Mouse (Mus musculus): Measurements from ENCODE around the gene Trim15. TPM values are rescaled to one million over a fixed set of nuclear protein-coding genes. Genes with fewer than 3 reads are reported as not detected.
A peak's percentile ranks its signal among the peaks of the same experiment; 100 is the strongest.
"Not testable (repeated sequence)": the region's sequence is repeated elsewhere in the genome, so short reads cannot be mapped to it uniquely, and the experiment has no call there.

Gene Trim15
- polyA plus RNA-seq, 1 experiment from 2014 or later: 0.40 TPM

DNA sequence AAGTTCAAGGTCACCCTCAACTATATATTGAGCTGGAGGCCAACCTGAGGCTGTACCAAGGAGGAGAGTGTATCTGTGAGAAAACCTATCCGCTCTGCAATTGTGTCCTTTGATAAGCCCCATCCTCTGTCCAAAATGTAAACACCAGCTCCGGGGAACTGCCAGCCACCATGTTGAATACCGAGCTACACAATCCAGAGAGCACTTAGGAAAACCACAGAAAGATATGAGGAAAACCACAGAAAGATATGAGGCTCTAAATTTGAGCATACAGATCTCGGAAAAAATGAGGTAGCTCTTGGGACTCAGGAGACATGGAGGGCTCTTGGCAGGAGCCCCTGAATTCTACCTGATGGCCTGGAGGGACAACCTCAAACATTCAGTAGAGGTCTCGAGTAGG is 26.4 kb upstream of the Trim15 start:
- H3K9me3 ChIP-seq: no peaks in the 10 kb centered on the region
- H3K4me1 ChIP-seq (replicated peaks): no peaks in the 10 kb centered on the region
- H3K4me3 ChIP-seq: no peak overlapping the region
- ATAC-seq (ENCODE audit: low FRiP score): no peak
- no peak overlapping the region for H3K9ac ChIP-seq
- no peak overlapping the region for H3K4me2 ChIP-seq
- no peak overlapping the region for H3K27ac ChIP-seq
- no peaks in the 10 kb centered on the region for H3K36me3 ChIP-seq
- 0 out of 2 replicates have a peak, but pooled peaks cover 2% of the 10 kb centered on the region for H3K27me3 ChIP-seq
- 83% methylated on average over 5 of the region's 5 CpGs for WGBS

DNA sequence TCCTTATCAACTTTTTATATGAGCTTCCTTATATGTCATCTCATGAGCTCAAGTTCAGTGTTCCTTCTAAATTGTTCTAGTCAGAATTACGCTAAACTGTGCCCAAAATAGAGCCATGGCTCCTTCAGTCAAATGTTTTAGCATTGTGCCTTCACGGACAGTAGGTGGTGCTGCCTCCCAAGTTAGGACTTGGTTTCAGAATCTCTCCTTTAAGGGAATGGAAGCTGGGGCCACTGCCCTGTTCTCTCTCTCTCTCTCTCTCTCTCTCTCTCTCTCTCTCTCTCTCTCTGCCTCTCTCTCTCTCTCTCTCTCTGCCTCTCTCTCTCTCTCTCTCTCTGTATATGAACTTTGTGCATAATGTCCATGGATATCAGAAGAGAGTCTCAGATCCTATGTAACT is 25.4 kb upstream of the Trim15 start:
- Histone ChIP-seq H3K4me2 (no peak overlapping the region), H3K9ac (no peak overlapping the region), H3K36me3 (no peaks in the 10 kb centered on the region), H3K27me3 (0 out of 2 replicates have a peak, but pooled peaks cover 2% of the 10 kb centered on the region), H3K4me1 (replicated peaks) (no peaks in the 10 kb centered on the region), H3K4me3 (no peak overlapping the region), H3K9me3 (no peaks in the 10 kb centered on the region), H3K27ac (no peak overlapping the region)
- peak; percentile 59; the same call in 1 of the 2 replicates for ATAC-seq (ENCODE audit: low FRiP score)
- 18% methylated on average over 2 of the region's 2 CpGs for WGBS

DNA sequence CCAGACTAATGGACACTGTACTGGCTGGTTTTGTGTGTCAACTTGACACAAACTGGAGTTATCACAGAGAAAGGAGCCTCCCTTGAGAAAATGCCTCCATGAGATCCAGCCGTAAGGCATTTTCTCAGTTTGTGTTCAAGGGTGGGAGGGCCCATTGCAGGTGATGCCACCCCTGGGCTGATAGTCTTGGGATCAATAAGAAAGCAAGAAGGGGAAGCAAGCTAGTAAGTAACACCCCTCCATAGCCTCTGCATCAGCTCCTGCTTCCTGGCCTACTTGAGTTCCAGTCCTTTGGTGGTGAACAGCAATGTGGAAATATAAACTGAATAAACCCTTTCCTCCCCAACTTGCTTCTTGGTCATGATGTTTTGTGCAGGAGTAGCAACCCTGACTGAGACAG is 24.5 kb upstream of the Trim15 start:
- not testable (repeated sequence) for H3K9me3 ChIP-seq; H3K4me1 ChIP-seq (replicated peaks); H3K9ac ChIP-seq; H3K4me2 ChIP-seq; ATAC-seq (ENCODE audit: low FRiP score); H3K4me3 ChIP-seq; H3K27ac ChIP-seq; H3K27me3 ChIP-seq; H3K36me3 ChIP-seq
- WGBS: 91% methylated on average over 1 of the region's 1 CpGs

DNA sequence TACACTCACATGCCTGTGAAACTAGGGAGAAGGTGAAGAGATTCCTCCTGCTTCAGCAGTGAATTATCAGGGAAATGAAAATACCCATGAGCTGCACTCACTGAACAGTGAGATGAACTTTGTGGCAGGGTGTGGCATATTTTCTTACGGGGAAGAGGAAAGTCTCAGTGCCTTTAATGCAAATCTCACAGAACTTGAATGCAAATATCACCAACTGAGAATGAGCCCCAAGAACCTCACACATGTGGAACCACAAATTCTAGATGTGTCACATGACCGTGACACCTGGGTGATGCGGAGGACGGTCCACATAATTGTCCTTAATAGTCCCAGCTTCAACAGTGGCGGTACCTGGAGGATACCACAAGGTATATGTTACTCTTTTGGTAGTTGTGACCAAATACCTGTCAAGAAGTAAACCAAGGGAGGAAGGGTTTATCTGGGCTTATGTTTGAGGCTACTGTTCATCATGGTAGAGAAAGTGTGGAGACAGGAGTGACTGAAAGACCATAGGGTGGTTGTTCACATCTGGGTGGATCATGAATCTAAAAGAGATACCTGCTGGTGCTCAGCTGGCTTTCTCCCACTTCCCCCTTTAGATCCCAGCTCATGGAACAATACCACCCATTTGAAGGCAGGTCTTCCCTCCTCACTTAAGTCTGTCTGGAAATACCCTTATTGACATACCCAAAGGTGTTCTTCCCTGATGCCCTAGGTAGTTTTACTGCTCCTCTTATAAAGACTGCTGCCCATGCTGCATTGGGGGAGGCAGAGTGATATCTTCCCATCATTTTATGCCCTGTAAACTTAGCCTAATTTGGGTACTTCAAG is 23.3 kb upstream of the Trim15 start, which contains the start of gene Trim40:
Gene Trim40, minus strand, starts transcription at position 51 of the 831 bp plus-strand sequence.
- Histone ChIP-seq H3K4me1 (replicated peaks) (no peaks in the 10 kb centered on the region), H3K4me3 (no peak within 1 kb of the TSS), H3K4me2 (no peak within 1 kb of the TSS), H3K27me3 (0 out of 2 replicates have a peak, but pooled peaks cover 2% of the 10 kb centered on the region), H3K27ac (no peak within 1 kb of the TSS), H3K9me3 (no peaks in the 10 kb centered on the region), H3K36me3 (no peaks in the 10 kb centered on the region), H3K9ac (no peak within 1 kb of the TSS)
- ATAC-seq (ENCODE audit: low FRiP score): no peak
- WGBS: 88% methylated on average over 5 of the region's 5 CpGs

DNA sequence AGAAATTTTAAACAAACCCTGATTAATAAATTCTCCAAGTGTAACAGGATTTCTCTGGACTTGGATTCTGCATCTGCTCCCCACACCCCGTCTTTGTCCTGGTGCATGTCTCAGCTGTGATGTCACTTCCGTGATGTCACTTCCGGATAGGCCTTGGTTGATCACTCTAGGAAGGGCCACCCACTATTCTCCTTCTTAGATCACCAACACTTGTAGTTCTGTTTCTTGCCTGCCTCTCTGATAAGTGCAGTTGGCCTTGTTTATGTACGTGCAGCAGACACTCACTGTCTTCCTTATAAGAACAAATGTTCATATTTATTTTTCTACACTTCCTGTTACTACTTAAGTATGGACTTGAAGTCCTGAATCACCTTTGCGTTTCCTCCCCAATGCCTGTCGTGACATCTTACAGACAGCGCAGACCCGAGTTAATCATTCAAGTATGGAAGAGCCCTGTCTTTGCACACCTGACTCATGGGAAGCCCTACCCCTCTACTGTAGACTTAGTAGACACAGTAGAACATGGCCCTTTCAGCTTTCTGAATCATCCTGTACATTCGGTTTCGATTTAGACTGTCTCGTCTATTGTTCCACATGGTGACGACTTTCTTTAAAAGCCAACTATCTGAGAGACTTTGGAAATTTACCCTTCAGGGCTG is 18.3 kb upstream of the Trim15 start:
- WGBS: 92% methylated on average over 12 of the region's 12 CpGs
- Histone ChIP-seq H3K9me3 (no peaks in the 10 kb centered on the region), H3K27me3 (no peaks in the 10 kb centered on the region), H3K27ac (no peak overlapping the region), H3K4me3 (no peak overlapping the region), H3K9ac (no peak overlapping the region), H3K4me1 (replicated peaks) (no peaks in the 10 kb centered on the region), H3K36me3 (no peaks in the 10 kb centered on the region), H3K4me2 (no peak overlapping the region)
- no peak for ATAC-seq (ENCODE audit: low FRiP score)

DNA sequence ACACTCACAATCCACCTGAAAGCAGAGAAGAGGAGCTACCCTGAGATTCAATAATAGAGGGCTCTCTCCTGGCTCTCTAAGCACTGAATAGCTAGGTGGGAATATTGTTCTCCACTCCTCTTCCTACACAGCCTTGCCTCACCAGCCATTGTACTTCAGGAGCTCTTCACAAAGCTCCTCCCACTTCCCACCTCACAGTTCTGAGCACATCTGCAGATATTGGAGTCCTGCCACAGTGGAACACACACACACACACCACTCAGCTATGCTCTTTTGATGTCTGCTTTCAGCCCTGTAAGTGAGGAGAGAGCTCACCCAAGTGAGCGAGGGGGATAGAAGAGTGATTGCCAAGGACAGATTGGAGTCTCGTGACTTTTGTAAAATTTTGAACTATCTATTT is 16.3 kb upstream of the Trim15 start:
- Histone ChIP-seq H3K4me3 (no peak overlapping the region), H3K36me3 (no peaks in the 10 kb centered on the region), H3K4me2 (no peak overlapping the region), H3K9ac (no peak overlapping the region), H3K27me3 (no peaks in the 10 kb centered on the region), H3K4me1 (replicated peaks) (no peaks in the 10 kb centered on the region), H3K27ac (no peak overlapping the region), H3K9me3 (no peaks in the 10 kb centered on the region)
- 85% methylated on average over 2 of the region's 2 CpGs for WGBS
- ATAC-seq (ENCODE audit: low FRiP score): no peak

DNA sequence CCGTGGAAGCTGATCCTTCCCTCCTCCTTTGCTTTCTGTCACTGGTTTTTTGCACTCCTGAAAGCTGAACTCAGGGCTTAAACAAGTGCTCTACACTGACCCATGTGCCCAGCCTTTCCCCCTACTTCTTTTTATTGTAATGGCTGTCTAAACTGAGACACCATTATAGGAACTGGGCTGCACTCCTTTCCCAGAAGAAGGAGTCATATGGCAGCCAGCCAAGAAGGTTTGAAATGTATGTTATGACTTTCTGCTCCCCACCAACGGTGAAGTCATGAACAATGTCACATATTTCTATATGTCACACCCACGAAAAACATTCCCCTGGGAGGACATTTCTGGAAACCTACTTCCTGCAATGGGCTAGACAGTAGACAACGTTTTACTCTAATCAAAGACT is 7.6 kb upstream of the Trim15 start:
- 0 out of 2 replicates have a peak, but pooled peaks cover 5% of the 10 kb centered on the region for H3K27me3 ChIP-seq
- H3K9me3 ChIP-seq: no peaks in the 10 kb centered on the region
- no peak overlapping the region for H3K27ac ChIP-seq
- no peak for ATAC-seq (ENCODE audit: low FRiP score)
- no peaks in the 10 kb centered on the region for H3K4me1 ChIP-seq (replicated peaks)
- H3K36me3 ChIP-seq: no peaks in the 10 kb centered on the region
- H3K4me3 ChIP-seq: no peak overlapping the region
- WGBS: 70% methylated on average over 4 of the region's 4 CpGs
- no peak overlapping the region for H3K9ac ChIP-seq
- no peak overlapping the region for H3K4me2 ChIP-seq

DNA sequence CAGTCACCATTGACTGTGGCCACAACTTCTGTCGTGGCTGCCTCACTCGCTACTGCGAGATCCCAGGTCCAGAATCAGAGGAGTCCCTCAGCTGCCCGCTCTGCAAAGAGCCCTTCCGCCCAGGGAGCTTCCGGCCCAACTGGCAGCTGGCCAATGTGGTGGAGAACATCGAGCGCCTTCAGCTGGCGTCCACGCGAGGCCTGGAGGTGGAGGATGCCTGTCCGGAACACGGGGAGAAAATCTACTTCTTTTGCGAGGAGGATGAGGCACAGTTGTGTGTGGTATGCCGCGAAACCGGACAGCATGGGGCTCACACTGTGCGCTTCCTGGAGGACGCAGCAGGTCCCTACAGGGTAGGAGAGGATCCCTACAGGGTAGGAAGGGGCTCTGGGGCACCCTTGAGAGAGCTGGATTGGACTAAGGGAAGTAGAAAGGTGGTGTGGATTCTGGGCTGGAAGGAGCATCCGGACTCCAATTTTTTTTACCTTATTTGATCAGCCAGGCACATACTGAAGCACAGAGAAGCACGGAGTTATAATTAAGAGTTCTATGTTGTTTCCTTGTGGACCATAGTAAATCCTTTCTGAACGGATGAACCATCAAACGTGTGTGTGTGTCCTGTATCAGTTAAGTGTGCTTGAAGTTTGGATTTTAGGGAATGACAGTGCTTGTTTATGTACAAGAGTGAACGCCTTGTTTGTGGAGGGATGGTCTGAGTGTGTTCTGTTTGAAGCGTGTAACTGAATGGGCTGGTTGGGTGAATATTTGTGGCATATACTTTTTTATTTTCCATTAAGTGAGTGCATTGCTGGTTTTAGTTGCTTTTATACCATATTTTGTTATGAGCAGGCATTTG is 3.2 kb upstream of the Trim15 start:
- no peak overlapping the region for H3K9ac ChIP-seq
- WGBS: 80% methylated on average over 25 of the region's 25 CpGs
- H3K4me1 ChIP-seq (replicated peaks): peaks cover 11% of the 10 kb centered on the region
- no peaks in the 10 kb centered on the region for H3K36me3 ChIP-seq
- peaks cover 25% of the 10 kb centered on the region for H3K27me3 ChIP-seq
- H3K9me3 ChIP-seq: no peaks in the 10 kb centered on the region
- H3K4me3 ChIP-seq: no peak overlapping the region
- ATAC-seq (ENCODE audit: low FRiP score): no peak
- H3K4me2 ChIP-seq: no peak overlapping the region
- H3K27ac ChIP-seq: no peak overlapping the region

DNA sequence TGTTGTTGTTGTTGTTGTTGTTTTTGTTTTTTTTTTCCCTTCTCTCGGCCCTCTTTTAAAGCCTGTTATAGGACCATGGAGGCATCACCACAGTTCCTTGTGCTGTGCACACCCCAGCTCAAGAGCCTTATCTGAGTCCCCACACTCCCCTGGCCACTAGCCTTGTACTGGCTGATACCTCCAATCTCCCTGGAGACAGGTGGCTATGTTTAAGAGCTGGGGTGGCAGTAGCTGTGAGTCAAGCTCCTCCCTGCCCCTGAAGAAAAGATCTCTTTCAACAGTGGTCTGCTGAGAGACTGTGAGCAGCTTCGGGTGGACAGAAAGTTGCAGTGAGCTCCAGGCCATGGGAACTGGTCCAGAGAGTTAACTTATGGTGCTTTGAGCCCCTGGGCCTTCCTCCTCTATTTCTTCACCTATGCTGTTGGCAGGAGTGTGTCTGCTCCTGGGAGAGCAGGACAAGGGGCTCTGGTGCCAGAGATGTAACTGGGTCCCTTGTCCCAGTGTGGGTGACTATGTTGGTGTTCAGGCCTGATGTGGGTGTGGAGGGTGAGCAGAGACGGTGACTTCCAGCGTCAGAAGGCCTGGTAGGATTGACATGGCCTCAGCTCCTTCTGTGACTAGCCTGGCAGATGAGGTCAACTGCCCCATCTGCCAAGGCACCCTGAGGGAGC is 2.4 kb upstream of the Trim15 start, which contains the start of gene Trim10:
Gene Trim10, plus strand, starts transcription at position 291 of the 671 bp plus-strand sequence.
- Histone ChIP-seq H3K27me3 (peaks cover 25% of the 10 kb centered on the region), H3K9me3 (no peaks in the 10 kb centered on the region), H3K27ac (no peak within 1 kb of the TSS), H3K36me3 (no peaks in the 10 kb centered on the region), H3K9ac (no peak within 1 kb of the TSS), H3K4me2 (no peak within 1 kb of the TSS), H3K4me3 (no peak within 1 kb of the TSS), H3K4me1 (replicated peaks) (peaks cover 11% of the 10 kb centered on the region)
- WGBS: 80% methylated on average over 4 of the region's 4 CpGs
- ATAC-seq (ENCODE audit: low FRiP score): no peak

DNA sequence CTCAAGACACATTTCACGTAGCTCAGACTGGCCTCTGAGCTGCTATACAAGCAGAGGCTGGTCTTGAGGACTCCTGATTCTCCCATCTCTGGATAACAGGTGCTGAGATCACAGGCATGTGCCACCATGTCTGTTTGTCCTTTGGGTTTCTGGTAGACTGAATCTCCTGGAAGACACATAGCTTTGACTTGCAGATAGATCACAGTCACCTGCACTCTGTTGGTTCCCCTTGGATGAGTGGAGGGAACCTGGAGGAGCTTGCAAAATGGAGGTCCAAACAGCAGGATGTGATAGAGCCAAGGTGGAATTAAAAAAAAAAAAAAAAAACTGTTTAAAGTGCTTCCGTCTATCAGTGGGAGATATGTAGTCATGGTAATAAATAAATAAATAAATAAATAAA is 1.8 kb upstream of the Trim15 start:
- H3K9ac ChIP-seq: no peak overlapping the region
- H3K4me3 ChIP-seq: no peak overlapping the region
- ATAC-seq (ENCODE audit: low FRiP score): no peak
- H3K9me3 ChIP-seq: no peaks in the 10 kb centered on the region
- H3K36me3 ChIP-seq: no peaks in the 10 kb centered on the region
- H3K27ac ChIP-seq: no peak overlapping the region
- H3K27me3 ChIP-seq: peaks cover 25% of the 10 kb centered on the region
- no peak overlapping the region for H3K4me2 ChIP-seq
- peaks cover 11% of the 10 kb centered on the region for H3K4me1 ChIP-seq (replicated peaks)
- WGBS: 89% methylated on average over 2 of the region's 2 CpGs

DNA sequence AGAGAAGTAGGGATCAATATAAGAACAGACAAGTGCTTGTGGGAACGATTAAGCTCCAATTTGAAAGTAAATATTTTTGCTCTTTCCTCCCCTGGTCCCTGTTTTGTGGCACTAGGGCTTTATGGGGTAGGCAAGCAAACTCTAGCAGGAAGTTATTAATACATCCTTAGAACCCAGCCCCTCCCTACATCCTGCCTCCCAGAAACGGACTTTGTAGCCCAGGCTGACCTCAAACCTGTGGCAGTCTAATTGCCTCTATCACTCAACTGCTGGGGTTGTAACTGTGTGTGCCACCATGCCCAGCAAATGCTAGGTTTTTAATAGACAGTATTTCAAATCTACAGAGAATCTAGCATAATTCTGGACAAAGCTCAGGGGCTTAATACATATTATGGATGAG is 5.3 kb downstream of the Trim15 start:
- H3K4me2 ChIP-seq: no peak overlapping the region
- H3K9me3 ChIP-seq: no peaks in the 10 kb centered on the region
- peaks cover 37% of the 10 kb centered on the region for H3K36me3 ChIP-seq
- no peak overlapping the region for H3K4me3 ChIP-seq
- peaks cover 5% of the 10 kb centered on the region for H3K4me1 ChIP-seq (replicated peaks)
- H3K9ac ChIP-seq: no peak overlapping the region
- ATAC-seq (ENCODE audit: low FRiP score): no peak
- WGBS: 76% methylated on average over 2 of the region's 2 CpGs
- H3K27ac ChIP-seq: no peak overlapping the region
- peaks cover 9% of the 10 kb centered on the region; the same call in 1 of the 2 replicates for H3K27me3 ChIP-seq
